Mouse (Mus musculus): ENCODE measurements around the gene Scube2.

- TF ChIP-seq CTCF (IDR thresholded peaks at IDR 0.05; ENCODE audit: extremely low read depth, insufficient read length, insufficient replicate concordance, low read depth, low read length) (no peak), POLR2A (IDR thresholded peaks at IDR 0.05; ENCODE audit: low read depth, low read length) (no peak)
These were observed 33.4 kb upstream of the Scube2 start for GRCm38 (mm10) chr7:109898911-109899310.

Data from small intestine, adult 2 months (tissue).